Mouse (Mus musculus) adrenal gland, adult 2 months (tissue): ENCODE measurements at regions not wholly inside any gene's neighbourhood (a gene's known extent, or its start where the extent isn't known, plus 50 kb on each side); places are given as distances from the start of the nearest gene placed in this dataset.

Experiments used
- DNase-seq: peaks from one replicate; pipeline ENCODE4 v3.0.0; 2021

- no peak for DNase-seq
These were observed 473.0 kb downstream of the Hs3st4 start for GRCm38 (mm10) chr7:124455659-124456058.

- DNase-seq = no peak
These were observed 504.7 kb downstream of the Hs3st4 start for GRCm38 (mm10) chr7:124487326-124487725.

- DNase-seq = no peak
These were observed 508.6 kb downstream of the Hs3st4 start for GRCm38 (mm10) chr7:124491109-124491793.

- DNase-seq = peak; percentile 31
These were observed 509.3 kb downstream of the Hs3st4 start for GRCm38 (mm10) chr7:124491851-124492390.

GRCm38 (mm10) chr7:124500636-124501035 is 518.0 kb downstream of the Hs3st4 start:
- no peak for DNase-seq

GRCm38 (mm10) chr7:124502760-124503159 is 520.1 kb downstream of the Hs3st4 start:
- no peak for DNase-seq

- DNase-seq = no peak
These were observed 566.4 kb downstream of the Hs3st4 start for GRCm38 (mm10) chr7:124549038-124549437.

GRCm38 (mm10) chr7:124557213-124557612 is 574.5 kb downstream of the Hs3st4 start:
- no peak for DNase-seq

GRCm38 (mm10) chr7:124570804-124571203 is 588.1 kb downstream of the Hs3st4 start:
- no peak for DNase-seq

GRCm38 (mm10) chr7:124573666-124574065 is 591.0 kb downstream of the Hs3st4 start:
- DNase-seq = peak; percentile 38

GRCm38 (mm10) chr7:124581342-124581741 is 598.7 kb downstream of the Hs3st4 start:
- no peak for DNase-seq

- DNase-seq = no peak
These were observed 602.6 kb downstream of the Hs3st4 start for GRCm38 (mm10) chr7:124585296-124585695.

- DNase-seq = no peak
These were observed 608.7 kb downstream of the Hs3st4 start for GRCm38 (mm10) chr7:124591369-124591768.

GRCm38 (mm10) chr7:124593462-124593861 is 610.8 kb downstream of the Hs3st4 start:
- no peak for DNase-seq

- no peak for DNase-seq
These were observed 618.1 kb downstream of the Hs3st4 start for GRCm38 (mm10) chr7:124600767-124601166.

- DNase-seq = no peak
These were observed 621.9 kb downstream of the Hs3st4 start for GRCm38 (mm10) chr7:124604581-124604980.

- no peak for DNase-seq
These were observed 623.3 kb downstream of the Hs3st4 start for GRCm38 (mm10) chr7:124605978-124606377.

GRCm38 (mm10) chr7:124607061-124607460 is 624.4 kb downstream of the Hs3st4 start:
- DNase-seq = no peak

- DNase-seq = no peak
These were observed 627.8 kb downstream of the Hs3st4 start for GRCm38 (mm10) chr7:124610437-124610836.

GRCm38 (mm10) chr7:124647131-124647530 is 664.5 kb downstream of the Hs3st4 start:
- no peak for DNase-seq

GRCm38 (mm10) chr7:124667180-124667968 is 684.7 kb downstream of the Hs3st4 start:
- no peak for DNase-seq

GRCm38 (mm10) chr7:124668058-124668457 is 685.4 kb downstream of the Hs3st4 start:
- DNase-seq = no peak

- no peak for DNase-seq
These were observed 687.8 kb downstream of the Hs3st4 start for GRCm38 (mm10) chr7:124670477-124670876.
